Mouse (Mus musculus) spleen, postnatal 14 days (tissue): Measurements from ENCODE around the gene Ldhd.

Experiments
- DNase-seq, 2 experiments: peaks; one replicate each; pipeline ENCODE4 v3.0.0; 2021 to 2022; ENCODE audit warnings: low spot score in 2 of 2

Ldhd gene

DNA sequence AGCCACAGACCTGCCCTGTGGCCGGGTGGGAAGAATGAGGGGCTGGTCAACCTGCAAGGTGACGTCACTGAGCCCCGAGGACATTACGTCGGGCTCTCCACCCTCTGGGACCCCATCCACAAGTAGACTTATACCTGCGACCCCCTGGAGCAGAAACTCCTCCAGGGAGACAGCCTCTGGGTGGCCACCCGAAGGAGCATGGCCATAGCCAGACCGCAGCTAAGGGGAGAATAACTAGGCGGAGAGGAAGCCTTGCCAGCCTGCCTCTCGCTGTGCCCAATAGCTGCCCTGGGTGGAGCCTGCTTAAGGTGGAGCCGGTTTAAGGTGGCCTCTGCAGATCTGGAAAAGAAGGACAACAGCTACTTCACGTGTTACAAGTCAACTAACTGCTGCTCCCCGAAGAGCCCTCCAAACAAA, at the start of gene Ldhd:
Gene Ldhd (minus strand): TSS at position 270 of the 417 bp plus-strand sequence.
- DNase-seq, result no peak

GRCm38 (mm10) chr8:111678848-111679247, 48.7 kb upstream of the Ldhd start:
- no peak for DNase-seq

DNA sequence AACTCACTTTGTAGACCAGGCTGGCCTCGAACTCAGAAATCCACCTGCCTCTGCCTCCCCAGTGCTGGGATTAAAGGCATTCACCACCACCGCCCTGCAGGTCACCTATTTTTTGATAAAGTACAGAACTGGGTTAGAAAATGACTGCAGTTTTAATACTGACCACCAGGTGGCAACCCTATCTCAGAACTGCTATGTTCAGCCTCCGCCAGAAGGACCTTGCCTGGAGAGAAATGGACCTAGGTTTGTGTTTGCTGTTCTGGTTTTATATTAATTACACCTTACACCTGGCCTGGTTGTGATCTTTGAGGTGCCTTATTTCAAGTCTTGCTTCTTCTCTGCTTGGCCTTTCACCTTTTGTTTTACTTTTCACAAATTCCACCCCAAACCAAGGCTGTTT, 47.9 kb upstream of the Ldhd start:
- peak in 1 of 2 experiments; percentile 30 for DNase-seq

DNA sequence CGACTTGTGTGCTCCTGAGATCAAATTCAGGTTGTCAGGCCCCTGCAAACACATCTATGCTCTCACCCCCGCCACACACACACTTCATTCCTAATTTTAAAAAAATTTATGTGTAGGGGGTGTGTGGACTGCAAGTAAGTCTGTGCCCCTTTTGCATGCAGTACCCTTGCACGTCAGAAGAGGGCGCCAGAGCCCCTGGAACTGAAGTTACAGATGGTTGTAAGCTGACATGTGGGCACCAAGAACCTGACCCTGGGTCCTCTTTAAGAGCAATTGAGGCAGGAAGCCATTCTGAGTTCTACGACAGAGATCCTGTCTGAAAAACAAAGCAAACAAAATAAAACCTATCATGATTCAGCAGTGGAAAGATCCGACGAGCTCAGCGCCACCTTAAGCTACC, 46.1 kb upstream of the Ldhd start:
- DNase-seq, result no peak

GRCm38 (mm10) chr8:111666751-111667150, 36.6 kb upstream of the Ldhd start:
- no peak for DNase-seq

GRCm38 (mm10) chr8:111662473-111662872, 32.3 kb upstream of the Ldhd start:
- peak; percentile 41 to 68 for DNase-seq

GRCm38 (mm10) chr8:111658819-111659423, 28.7 kb upstream of the Ldhd start:
- DNase-seq, result no peak

DNA sequence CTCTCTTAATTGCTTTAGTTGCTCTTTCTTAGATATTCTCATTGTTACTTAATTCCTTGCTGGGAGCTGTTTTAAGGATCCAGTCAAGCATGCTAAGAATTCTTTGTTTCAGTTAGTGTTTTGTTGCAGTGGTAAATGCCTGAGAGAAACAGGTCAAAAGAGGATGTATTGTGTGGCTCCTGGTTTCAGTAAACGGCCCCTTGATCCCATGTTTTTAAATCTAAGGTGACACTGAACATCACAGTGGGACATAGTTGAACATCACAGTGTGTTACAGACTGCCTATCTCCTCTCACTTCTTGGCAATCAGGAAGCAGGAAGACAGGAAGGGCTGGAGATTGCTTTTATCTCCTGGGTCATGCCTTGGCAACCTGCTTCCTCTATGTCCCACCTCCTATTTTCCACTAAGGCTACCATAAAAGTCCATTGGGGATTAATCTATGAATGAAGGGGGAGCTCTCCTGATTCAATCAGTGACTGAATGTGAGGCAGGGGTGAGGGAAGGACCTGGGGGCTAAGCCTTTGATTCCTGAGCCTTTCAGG, 27.2 kb upstream of the Ldhd start:
- DNase-seq, result no peak

DNA sequence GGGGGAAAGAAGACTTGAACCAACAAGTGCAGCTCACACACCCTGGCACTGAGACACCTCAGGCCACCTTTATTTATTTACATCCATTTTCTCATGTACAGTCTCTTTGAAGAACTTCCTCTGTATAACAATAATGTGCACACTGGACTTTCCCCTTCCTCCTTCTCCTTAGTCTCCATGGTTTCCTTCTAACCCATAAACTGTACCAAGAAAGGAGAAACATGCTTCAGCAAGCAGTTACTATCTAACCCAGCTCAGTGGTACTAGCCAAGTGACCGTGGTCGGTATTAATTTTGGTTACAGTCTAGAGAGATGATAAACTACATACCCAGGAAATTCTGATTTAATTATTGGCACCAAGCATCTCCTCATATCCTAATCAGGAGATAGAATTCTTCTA, 23.4 kb upstream of the Ldhd start:
- DNase-seq, result no peak

DNA sequence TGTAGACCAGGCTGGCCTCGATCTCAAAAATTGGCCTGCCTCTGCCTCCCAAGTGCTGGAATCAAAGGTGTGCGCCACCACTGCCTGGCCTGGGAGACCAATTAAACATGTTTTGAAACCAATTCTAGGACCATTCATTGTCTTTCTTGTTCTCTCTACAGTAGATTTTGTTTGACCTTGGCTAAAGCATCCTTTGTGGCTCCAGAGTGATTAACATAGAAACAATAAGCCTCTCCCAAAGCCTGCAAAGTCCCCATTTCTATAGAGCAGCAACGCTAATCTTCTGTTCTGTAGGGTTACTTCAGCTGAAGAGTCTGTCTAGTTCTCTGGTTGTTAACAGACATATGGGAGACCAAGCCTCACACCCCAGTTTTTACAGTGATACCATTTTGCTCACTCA, 20.5 kb upstream of the Ldhd start:
- no peak for DNase-seq

DNA sequence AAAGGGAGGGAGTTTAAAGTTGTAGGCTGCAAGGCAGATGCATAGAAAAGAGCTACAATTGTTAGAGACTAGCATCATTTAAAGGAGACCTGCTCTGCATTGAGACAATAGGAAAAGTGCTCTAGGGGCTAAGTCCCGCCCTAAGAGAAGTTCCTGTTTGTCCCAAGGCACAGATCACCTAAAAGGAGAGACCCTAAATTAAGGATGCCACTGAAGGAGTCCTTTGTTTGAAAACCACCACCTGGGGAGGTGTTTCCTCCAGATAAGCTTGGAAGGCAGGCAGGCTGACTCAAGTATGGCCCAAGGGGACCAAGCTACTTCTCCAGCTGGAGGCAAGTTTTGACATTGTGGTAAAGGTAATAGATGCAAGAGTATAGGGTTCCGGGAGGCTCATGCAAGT, 18.7 kb upstream of the Ldhd start:
- no peak for DNase-seq

- no peak for DNase-seq
Observed at GRCm38 (mm10) chr8:111645715-111646114, 15.5 kb upstream of the Ldhd start.

DNA sequence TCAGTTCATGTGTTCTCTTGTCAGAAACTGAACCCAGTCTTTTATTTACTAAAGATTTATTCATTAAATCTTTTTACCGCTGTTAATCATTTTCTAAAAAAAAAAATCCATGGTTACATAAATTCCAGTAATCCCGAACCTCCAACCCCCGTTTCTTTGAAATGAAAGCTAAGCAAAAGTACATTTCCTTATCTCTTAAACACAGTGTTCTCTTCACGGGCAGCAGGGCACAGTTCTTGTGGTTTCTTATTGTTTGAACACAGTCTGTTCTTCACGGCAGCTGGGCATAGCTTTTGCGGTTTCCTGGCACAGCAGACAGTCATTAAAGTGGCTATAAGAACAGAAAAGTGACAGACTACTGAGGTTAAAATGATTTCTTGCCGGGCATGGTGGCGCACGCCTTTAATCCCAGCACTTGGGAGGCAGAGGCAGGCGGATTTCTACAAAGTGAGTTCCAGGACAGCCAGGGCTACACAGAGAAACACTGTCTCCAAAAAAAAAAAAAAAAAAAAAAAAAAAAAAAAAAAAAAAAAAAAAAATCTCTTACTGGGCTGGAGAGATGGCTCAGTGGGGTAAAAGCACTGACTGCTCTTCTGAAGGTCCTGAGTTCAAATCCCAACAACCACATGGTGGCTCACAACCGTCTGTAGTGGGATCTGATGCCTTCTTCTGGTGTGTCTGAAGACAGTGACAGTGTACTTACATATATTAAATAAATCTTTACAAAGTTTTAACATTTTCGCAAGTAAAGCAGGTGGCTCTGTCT, 14.3 kb upstream of the Ldhd start:
- DNase-seq, result peak; percentile 20 to 37

GRCm38 (mm10) chr8:111643264-111644141, 13.3 kb upstream of the Ldhd start, which contains the start of gene Zfp1:
Gene Zfp1, plus strand, starts transcription at chr8:111643401.
- DNase-seq, result peak; percentile 74 to 77

DNA sequence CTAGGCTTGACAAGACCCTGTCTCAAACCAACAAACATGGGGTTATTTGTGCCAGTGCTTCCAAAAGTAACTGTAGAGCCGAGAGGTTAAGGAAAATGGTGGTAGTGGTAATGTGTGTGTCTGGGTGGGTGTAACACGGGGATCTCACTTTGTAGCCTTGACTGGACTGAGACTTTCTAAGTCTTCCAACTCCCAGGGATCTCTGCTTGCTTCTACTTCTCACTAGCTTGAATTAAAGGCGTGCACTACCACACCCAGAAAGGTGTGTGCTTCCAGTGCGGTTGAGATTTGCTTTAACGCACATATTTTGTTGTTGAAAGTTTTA, 12.7 kb upstream of the Ldhd start:
- no peak for DNase-seq

GRCm38 (mm10) chr8:111642496-111642895, 12.3 kb upstream of the Ldhd start:
- DNase-seq, result no peak

DNA sequence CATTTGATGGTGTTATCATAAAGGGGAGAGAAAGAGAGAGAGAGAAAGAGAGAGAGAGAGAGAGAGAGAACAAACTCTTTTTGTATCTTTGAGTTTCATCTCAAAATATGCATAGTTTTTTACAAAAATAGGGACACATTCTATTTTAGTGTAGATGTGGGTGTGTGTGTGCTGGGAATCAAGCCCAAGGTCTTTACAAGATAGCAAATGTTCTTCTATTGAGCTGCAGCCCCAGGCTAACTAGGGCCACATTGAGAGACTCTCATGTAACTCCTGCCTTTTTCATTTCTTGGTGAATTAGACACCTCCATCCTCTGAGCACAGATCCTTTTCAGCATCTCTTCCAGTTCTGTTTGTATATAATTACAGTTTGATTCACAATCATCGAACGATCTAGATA, 10.9 kb upstream of the Ldhd start:
- no peak for DNase-seq

- DNase-seq, result no peak
Observed at GRCm38 (mm10) chr8:111638086-111638485, 7.9 kb upstream of the Ldhd start.

GRCm38 (mm10) chr8:111632976-111633375, 2.8 kb upstream of the Ldhd start:
- no peak for DNase-seq

- no peak for DNase-seq
Observed at GRCm38 (mm10) chr8:111631589-111631988, 1.4 kb upstream of the Ldhd start.

DNA sequence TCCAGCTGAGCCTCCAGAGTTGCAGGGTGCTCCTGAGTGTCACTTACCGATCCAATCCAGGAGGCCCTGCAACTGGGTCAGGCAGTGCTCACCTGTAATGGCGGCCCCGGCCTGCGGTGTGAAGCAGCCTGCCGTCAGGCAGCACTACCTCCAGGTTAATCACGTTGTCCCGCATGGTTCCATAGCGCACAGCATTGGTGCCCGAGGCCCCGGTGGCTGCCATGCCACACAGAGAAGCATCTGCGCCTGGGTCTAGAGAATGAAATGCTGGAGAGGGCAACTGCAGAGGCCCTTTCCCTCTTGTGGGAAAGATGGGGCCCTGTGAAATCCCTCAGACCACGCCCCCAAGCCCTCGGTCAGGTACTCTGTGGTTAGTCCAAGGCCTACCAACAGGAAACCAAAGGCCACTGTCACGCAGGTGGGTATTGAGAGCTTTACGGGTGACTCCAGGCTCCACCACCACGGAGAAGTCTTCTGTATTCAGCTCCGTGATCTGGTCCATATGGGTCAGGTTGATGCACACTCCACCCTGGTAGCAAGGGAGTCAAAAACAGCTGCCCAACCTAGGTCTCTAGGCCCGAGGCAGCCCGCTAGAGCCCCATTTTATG, 1.2 kb downstream of the Ldhd start:
- DNase-seq, result no peak

- no peak for DNase-seq
Observed at GRCm38 (mm10) chr8:111628401-111628800, 1.8 kb downstream of the Ldhd start.
